Mouse (Mus musculus): ENCODE measurements around the gene 1700017B05Rik. TPM values are rescaled to one million over a fixed set of nuclear protein-coding genes. Genes with fewer than 3 reads are reported as not detected.
"Not testable (repeated sequence)": the region's sequence is repeated elsewhere in the genome, so short reads cannot be mapped to it uniquely, and the experiment has no call there.

Gene 1700017B05Rik
- total and polyA plus RNA-seq, 3 experiments, result 6.5 to 11.8 (median 8.6) TPM

DNA sequence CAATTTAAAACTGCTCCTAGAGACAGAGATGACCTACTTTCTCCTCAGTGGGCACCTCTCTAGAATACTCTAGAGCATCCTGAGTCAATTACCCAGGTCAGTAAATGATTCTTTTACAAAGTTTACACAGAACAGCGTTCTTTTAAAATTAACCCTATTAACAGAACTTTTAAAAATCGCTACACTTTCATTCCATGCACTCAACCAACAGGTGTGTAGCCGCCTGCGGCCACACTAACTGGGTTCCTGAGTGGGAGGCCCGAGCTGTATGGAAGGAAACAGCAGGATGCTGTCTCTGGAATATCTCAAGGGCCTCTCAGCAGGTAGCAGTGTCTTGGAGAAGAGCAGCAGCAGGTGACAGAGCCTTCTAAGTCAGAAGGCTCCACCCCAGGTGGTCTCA, 35.2 kb downstream of the 1700017B05Rik start:
- Histone ChIP-seq H3K9ac (ENCODE audit: low read depth, low read length) (no peak overlapping the region), H3K27ac (no peak overlapping the region), H3K79me2 (replicated peaks; ENCODE audit: control insufficient read depth, insufficient read depth, low read length) (no peaks in the 10 kb centered on the region), H3K4me1 (ENCODE audit: control insufficient read depth, insufficient read depth, low read length) (no peaks in the 10 kb centered on the region; the same call in 1 of the 2 replicates), H3K36me3 (ENCODE audit: control insufficient read depth, insufficient read depth, low read length) (no peaks in the 10 kb centered on the region), H3K4me3 (no peak overlapping the region), H3K27me3 (ENCODE audit: control insufficient read depth, insufficient read depth, low read length) (no peaks in the 10 kb centered on the region)
- intact Hi-C loops (cut with DNase I), result loop anchor here (10.0 kb wide), 1 partner anchor 172 kb away; no protein-coding TSS in a partner anchor
- peak in 1 of 2 experiments; percentile 2 for DNase-seq
- 72% methylated on average over 5 of the region's 5 CpGs for whole genome bisulfite sequencing
- TF ChIP-seq CTCF (IDR thresholded peaks at IDR 0.05) (no peak), EP300 (IDR thresholded peaks at IDR 0.05; ENCODE audit: insufficient read depth, low read depth, low read length) (no peak), POLR2A (IDR thresholded peaks at IDR 0.05; ENCODE audit: insufficient read depth, low read depth, low read length) (no peak)

DNA sequence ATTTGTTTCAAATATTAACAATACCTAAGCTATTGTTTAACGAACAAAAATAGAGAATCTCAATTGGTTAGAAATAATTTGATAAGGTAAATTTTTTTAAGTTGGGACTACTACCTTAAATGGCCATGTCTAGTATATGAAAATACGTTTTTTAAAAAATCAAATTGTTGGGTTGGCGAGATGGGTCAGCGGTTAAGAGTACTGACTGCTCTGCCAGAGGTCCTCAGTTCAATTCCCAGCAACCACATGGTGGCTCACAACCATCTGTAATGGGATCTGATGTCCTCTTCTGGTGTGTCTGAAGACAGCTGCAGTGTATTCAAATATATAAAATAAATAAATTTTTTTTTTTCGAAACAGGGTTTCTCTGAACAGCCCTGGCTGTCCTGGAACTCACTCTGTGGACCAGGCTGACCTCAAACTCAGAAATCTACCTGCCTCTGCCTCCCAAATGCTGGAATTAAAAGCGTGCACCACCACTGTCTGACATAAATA, 35.7 kb downstream of the 1700017B05Rik start:
- not testable (repeated sequence) for H3K9ac ChIP-seq (ENCODE audit: low read depth, low read length)

DNA sequence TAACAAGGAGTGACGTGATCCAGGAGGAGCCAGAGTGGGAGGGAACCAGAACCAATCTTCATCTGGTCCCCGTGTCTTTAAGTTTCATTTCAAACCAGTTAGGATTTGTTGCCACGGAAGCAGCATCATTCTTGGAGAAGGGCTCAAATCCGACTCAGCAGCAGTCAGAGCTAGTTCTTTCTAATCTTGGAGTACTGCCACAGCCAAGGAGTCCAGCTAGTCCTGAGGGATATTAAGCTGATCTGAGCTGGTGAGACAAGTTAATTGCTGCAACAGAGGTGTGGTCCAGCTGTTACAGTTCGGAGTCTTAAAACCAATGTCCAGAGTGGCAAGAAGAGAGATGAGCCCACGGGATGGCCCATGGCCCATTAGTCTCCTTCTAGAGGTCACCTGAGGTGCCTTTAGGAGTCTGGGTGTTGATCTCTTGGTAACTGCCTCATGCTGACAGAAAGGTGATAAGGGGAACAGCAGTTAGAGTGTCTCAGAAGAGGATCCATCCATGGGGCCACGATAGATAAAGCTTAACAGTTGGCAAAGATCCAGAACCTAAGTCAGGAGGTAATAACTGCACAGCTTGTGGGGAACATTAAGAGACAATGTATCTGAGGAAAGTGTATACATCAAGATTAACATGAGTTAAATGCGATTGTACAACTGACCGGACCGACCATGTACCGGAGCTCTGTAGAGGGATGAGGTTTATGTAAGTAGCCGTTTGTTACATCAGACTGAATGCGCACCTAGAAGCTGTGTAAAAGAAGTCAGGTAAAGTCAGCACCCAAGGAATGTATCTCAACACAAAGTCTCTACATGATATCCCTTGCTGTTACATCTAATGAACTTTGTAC, 36.4 kb downstream of the 1700017B05Rik start:
- DNase-seq, result no peak
- Histone ChIP-seq H3K27ac (no peak overlapping the region), H3K36me3 (ENCODE audit: control insufficient read depth, insufficient read depth, low read length) (no peaks in the 10 kb centered on the region), H3K9ac (ENCODE audit: low read depth, low read length) (no peak overlapping the region), H3K79me2 (replicated peaks; ENCODE audit: control insufficient read depth, insufficient read depth, low read length) (no peaks in the 10 kb centered on the region), H3K4me1 (ENCODE audit: control insufficient read depth, insufficient read depth, low read length) (no peaks in the 10 kb centered on the region; the same call in 1 of the 2 replicates), H3K4me3 (no peak overlapping the region), H3K27me3 (ENCODE audit: control insufficient read depth, insufficient read depth, low read length) (no peaks in the 10 kb centered on the region)
- TF ChIP-seq CTCF (IDR thresholded peaks at IDR 0.05), result no peak
- no peak for TF ChIP-seq EP300 (IDR thresholded peaks at IDR 0.05; ENCODE audit: insufficient read depth, low read depth, low read length)
- TF ChIP-seq POLR2A (IDR thresholded peaks at IDR 0.05; ENCODE audit: insufficient read depth, low read depth, low read length), result no peak
- intact Hi-C loops (cut with DNase I), result loop anchor here (10.0 kb wide), 1 partner anchor 171 kb away; no protein-coding TSS in a partner anchor
- WGBS, result 67% methylated on average over 13 of the region's 13 CpGs

More for the DNA sequence above, 35.7 kb downstream of the 1700017B05Rik start:
- H3K36me3 ChIP-seq (ENCODE audit: control insufficient read depth, insufficient read depth, low read length); H3K79me2 ChIP-seq (replicated peaks; ENCODE audit: control insufficient read depth, insufficient read depth, low read length); H3K4me1 ChIP-seq (ENCODE audit: control insufficient read depth, insufficient read depth, low read length); DNase-seq; H3K27me3 ChIP-seq (ENCODE audit: control insufficient read depth, insufficient read depth, low read length); H3K27ac ChIP-seq; H3K4me3 ChIP-seq: not testable (repeated sequence)
- intact Hi-C loops (cut with DNase I), result loop anchor here (10.0 kb wide), 1 partner anchor 172 kb away; no protein-coding TSS in a partner anchor
- 88% methylated on average over 6 of the region's 6 CpGs for WGBS

DNA sequence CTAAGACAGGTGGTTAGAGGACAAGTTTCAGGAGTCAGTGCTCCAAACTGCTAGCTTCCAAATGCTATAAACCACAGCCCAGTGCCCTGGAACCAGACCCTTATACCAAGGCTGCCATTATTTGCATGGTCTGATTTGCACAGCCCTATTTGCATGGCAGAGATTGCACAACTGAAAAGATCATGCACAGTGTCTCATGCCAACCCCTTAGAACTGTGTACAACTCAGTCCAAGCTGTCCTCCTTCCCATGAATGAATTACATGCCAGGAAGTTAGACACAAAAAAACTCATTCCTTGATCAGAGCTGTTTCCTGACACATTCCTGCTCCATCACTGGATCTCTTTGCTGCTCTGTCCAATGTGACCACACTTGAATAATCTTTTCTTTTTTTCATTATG, 39.1 kb downstream of the 1700017B05Rik start:
- Histone ChIP-seq H3K4me3 (no peak overlapping the region), H3K27me3 (ENCODE audit: control insufficient read depth, insufficient read depth, low read length) (no peaks in the 10 kb centered on the region), H3K9ac (ENCODE audit: low read depth, low read length) (no peak overlapping the region), H3K27ac (no peak overlapping the region), H3K79me2 (replicated peaks; ENCODE audit: control insufficient read depth, insufficient read depth, low read length) (no peaks in the 10 kb centered on the region), H3K4me1 (ENCODE audit: control insufficient read depth, insufficient read depth, low read length) (no peaks in the 10 kb centered on the region), H3K36me3 (ENCODE audit: control insufficient read depth, insufficient read depth, low read length) (no peaks in the 10 kb centered on the region)
- intact Hi-C loops (cut with DNase I), result loop anchor here (10.0 kb wide), 1 partner anchor 169 kb away; no protein-coding TSS in a partner anchor
- no peak for DNase-seq
- TF ChIP-seq POLR2A (IDR thresholded peaks at IDR 0.05; ENCODE audit: insufficient read depth, low read depth, low read length) (no peak), EP300 (IDR thresholded peaks at IDR 0.05; ENCODE audit: insufficient read depth, low read depth, low read length) (no peak)

DNA sequence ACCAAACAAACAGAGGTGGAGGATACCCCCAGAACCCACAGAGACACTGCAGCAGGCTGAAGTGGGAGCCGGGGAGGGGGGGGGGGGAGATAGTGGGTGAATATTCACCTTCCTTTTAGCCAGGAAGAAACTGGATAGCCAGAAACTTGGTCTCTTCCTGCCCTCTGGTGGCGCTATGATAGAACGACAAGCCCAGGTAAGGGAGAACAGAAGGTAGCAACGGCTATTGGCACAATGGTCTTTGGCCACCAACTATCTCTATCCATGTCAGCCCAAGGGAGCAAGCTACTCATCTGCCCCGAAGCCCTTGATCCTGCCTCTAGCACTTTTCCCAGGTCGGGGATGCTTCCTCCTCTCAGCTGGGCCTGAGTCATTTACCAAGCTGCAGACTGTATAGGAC, 42.1 kb downstream of the 1700017B05Rik start:
- no peak overlapping the region for H3K4me3 ChIP-seq
- intact Hi-C loops (cut with DNase I), result loop anchor here (2.0 to 10.0 kb wide), 2 partner anchors 166 to 328 kb away; no protein-coding TSS in a partner anchor
- no peak overlapping the region for H3K9ac ChIP-seq (ENCODE audit: low read depth, low read length)
- no peaks in the 10 kb centered on the region for H3K79me2 ChIP-seq (replicated peaks; ENCODE audit: control insufficient read depth, insufficient read depth, low read length)
- H3K4me1 ChIP-seq (ENCODE audit: control insufficient read depth, insufficient read depth, low read length), result no peaks in the 10 kb centered on the region
- DNase-seq, result no peak
- no peak overlapping the region for H3K27ac ChIP-seq
- H3K36me3 ChIP-seq (ENCODE audit: control insufficient read depth, insufficient read depth, low read length), result no peaks in the 10 kb centered on the region
- TF ChIP-seq POLR2A (IDR thresholded peaks at IDR 0.05; ENCODE audit: insufficient read depth, low read depth, low read length) (no peak), EP300 (IDR thresholded peaks at IDR 0.05; ENCODE audit: insufficient read depth, low read depth, low read length) (no peak), CTCF (IDR thresholded peaks at IDR 0.05) (peak; percentile 71)
- H3K27me3 ChIP-seq (ENCODE audit: control insufficient read depth, insufficient read depth, low read length), result no peaks in the 10 kb centered on the region
- 17% methylated on average over 6 of the region's 6 CpGs for WGBS

DNA sequence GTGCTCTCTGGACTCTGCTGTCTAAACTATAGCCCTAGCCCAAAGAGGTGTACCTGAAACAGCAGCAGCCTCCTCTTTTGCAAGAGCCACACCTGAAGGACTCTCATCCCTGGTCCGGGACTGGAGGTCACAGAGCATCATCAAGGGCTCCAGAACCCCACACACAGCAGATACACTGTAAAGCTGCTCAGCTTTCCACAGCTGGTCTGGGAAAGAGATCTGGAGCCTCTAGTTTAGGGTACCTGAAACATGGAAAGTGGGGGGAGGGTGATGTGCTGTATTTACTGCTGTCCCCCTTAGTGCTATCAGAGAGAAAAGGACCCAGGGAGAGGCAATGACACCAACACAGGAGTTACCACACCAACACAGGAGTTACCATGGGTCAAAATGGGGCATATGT, 42.9 kb downstream of the 1700017B05Rik start:
- no peaks in the 10 kb centered on the region for H3K27me3 ChIP-seq (ENCODE audit: control insufficient read depth, insufficient read depth, low read length)
- intact Hi-C loops (cut with DNase I), result no loop called here
- DNase-seq, result no peak
- no peak for TF ChIP-seq POLR2A (IDR thresholded peaks at IDR 0.05; ENCODE audit: insufficient read depth, low read depth, low read length)
- TF ChIP-seq EP300 (IDR thresholded peaks at IDR 0.05; ENCODE audit: insufficient read depth, low read depth, low read length), result no peak
- no peak for TF ChIP-seq CTCF (IDR thresholded peaks at IDR 0.05)
- H3K4me3 ChIP-seq, result no peak overlapping the region
- no peak overlapping the region for H3K27ac ChIP-seq
- H3K79me2 ChIP-seq (replicated peaks; ENCODE audit: control insufficient read depth, insufficient read depth, low read length), result no peaks in the 10 kb centered on the region
- H3K36me3 ChIP-seq (ENCODE audit: control insufficient read depth, insufficient read depth, low read length), result no peaks in the 10 kb centered on the region
- 89% methylated on average over 1 of the region's 1 CpGs for WGBS
- no peaks in the 10 kb centered on the region for H3K4me1 ChIP-seq (ENCODE audit: control insufficient read depth, insufficient read depth, low read length)
- no peak overlapping the region for H3K9ac ChIP-seq (ENCODE audit: low read depth, low read length)
